In the genomic region with DNA sequence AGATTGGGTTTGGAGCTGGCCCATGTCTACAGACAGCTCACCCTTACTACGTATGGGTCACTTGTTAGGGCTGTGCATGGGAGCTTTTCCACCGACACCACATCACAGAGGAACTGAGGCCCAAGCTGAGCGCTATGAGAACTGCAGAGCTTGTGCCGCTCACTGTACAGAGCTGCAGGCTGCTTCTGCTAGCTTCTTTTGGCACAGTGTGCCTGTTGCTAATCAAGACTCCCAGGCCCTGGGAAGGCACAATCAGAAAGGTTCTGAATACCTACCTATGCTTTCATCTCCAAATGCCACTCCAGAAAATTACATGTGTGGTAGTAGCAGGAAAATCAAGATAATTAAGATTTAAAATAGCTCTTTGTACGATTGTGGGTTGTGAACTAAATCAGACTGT, we compare ENCODE assay signal across 13 mouse cellular contexts.
"Had no signal": no experiment of that assay in that cellular context is flagged by ENCODE, and none has a peak within 500 bp of the region (broad histone marks: within the 10 kb centered on the region; RNA-seq: fewer than 3 reads in every experiment).

No protein-coding gene starts in this region.

- H3K9me3 ChIP-seq: limb, embryonic 15.5 days; liver, embryonic 12.5 days; midbrain, embryonic 10.5 days; neural tube, embryonic 15.5 days had no signal

- DNase-seq: kidney, adult 18-20 months; kidney, postnatal 10 days; lung, embryonic 14.5 days; lung, postnatal 10 days; lung, postnatal 4 days; thymus, adult 18-20 months; thymus, postnatal 14 days had no signal

- H3K4me2 ChIP-seq: limb, embryonic 15.5 days; liver, embryonic 12.5 days; lung, embryonic 14.5 days; neural tube, embryonic 15.5 days had no signal

- H3K9ac ChIP-seq: limb, embryonic 15.5 days; liver, embryonic 12.5 days; lung, embryonic 14.5 days; neural tube, embryonic 15.5 days had no signal

- ATAC-seq: liver, embryonic 12.5 days had no signal

- H3K36me3 ChIP-seq: limb, embryonic 15.5 days; liver, embryonic 12.5 days; midbrain, embryonic 10.5 days; neural tube, embryonic 15.5 days had no signal

- H3K4me1 ChIP-seq: limb, embryonic 15.5 days; liver, embryonic 12.5 days; midbrain, embryonic 10.5 days; neural tube, embryonic 15.5 days had no signal

- H3K27me3 ChIP-seq: limb, embryonic 15.5 days; liver, embryonic 12.5 days; neural tube, embryonic 15.5 days had no signal

- H3K4me3 ChIP-seq: limb, embryonic 15.5 days; liver, embryonic 12.5 days; midbrain, embryonic 10.5 days; myocyte; neural tube, embryonic 15.5 days had no signal

- H3K27ac ChIP-seq: limb, embryonic 15.5 days; liver, embryonic 12.5 days; midbrain, embryonic 10.5 days; neural tube, embryonic 15.5 days; stomach, postnatal 0 days had no signal
